Mouse (Mus musculus): ENCODE results near the gene Strc.
A peak's percentile ranks its signal among the peaks of the same experiment; 100 is the strongest.
"Not testable (repeated sequence)": the region's sequence is repeated elsewhere in the genome, so short reads cannot be mapped to it uniquely, and the experiment has no call there.

Strc gene

DNA sequence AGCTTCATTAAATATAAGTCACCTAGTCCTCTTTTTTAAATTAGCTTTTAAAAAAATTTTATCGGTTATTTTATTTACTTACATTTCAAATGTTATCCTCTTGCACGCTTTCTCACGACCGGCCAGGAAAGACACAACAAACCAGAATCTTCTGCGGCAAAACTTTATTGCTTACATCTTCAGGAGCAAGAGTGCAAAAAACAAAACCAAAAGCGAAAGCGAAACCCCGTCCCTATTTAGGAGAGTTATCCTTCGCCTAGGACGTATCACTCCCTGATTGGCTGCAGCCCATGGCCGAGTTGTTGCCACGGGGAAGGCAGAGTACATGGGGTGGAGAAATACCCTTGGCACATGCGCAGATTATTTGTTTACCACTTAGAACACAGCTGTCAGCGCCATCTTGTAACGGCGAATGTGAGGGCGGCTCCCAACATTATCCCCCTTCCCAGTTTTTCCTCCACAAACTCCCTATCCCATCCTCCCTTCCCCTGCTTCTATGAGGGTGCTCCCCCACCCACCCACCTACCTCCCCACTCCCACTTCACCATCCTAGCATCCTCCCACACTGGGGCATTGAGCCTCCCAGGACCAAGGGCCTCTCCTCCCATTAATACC, at the start of gene Strc:
Strc (minus strand) TSS at position 208 of the 615 bp plus-strand sequence.
- DNase-seq = not testable (repeated sequence)

DNA sequence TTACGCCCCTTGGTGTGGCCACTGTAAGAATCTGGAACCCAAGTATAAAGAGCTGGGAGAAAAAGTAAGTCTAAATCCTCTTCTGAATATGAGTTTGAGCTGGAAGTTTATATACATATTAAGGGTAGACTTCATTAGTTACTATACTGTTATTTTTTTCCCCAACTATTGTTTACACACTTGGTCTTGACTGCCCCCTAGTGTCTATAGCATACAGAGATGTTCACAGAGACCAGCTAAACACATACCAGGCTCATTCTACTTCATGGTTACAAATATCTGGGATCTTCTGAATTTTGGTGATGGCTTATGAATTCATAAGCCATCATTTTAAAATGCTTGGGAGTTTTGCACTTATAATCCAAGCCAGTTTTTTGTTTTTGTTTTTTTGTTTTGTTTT, 47.9 kb upstream of the Strc start:
- no peak for DNase-seq

DNA sequence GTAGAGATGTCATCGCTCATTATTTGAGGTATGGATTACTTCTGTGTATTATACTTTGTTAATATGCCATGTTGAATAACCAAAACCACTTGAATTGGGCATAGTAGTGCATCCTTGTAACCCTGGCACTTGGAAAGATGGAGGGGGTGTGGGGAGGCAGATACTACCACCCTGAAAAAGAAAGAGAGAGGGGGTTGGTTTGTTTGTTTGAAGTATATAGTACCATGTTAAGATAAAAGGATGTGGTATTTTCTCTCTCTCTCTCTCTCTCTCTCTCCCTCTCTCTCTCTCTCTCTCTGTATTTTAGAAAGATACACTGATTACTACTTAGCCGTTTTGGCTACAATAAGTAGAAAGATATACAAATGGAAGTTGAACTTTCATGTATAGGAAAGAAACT, 38.9 kb upstream of the Strc start:
- no peak for DNase-seq

DNA sequence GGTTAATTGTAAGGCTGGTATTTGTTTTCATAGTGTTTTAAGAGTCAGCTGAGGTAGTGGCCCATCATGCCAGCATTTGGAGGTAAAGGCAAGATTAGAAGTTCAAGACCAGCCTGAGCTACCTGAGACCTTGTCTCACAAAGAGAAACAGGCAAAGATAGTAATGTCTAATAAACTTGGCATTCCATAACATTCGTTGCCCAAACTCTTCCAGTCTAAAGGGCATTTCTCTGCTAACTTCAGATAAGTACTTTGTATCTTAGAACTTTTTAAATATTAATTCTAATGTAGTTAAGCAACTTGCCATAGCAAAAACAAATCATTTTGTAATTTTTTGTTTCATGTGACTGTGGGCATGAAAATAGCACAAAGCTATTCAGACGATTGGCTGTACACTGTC, 36.2 kb upstream of the Strc start:
- no peak for DNase-seq

DNA sequence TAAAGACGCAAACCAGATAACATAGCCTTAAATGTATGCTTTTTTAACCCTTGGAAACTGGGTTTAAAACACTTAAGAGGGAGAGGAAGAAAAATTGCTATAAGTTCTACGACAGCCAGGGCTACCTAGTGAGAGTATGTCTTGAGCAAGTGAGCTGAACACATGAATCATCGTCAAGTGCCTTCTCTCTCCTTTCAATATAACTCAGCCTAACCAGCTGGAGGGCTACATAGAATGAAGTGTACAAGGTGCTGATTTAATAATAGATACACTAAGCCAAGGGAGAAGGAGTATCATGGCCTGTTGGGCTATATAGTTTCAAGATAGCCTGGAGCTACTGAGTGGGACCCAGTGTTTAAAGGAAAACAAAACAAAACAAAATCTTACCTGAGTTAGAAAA, 31.5 kb upstream of the Strc start:
- DNase-seq = no peak

DNA sequence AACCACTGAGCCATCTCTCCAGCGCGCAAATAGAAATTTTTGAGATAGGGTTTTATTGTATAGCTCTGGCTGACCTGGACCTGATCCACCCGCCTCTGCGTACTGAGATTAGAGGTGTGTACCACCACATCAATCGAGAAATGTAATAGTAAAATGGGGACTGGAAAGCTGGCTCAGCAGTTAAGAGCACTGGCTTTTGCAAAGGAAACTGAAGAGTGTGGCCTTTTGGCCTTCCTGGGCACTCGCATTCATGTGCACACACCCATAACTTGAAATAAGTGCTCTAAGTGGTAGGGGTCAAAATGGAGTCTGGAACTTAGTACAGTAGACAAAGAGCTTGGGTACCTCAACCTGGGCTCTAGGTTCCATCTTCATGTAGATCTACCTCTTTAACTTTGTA, 29.4 kb upstream of the Strc start:
- peak in 1 of 2 experiments; percentile 9 for DNase-seq

DNA sequence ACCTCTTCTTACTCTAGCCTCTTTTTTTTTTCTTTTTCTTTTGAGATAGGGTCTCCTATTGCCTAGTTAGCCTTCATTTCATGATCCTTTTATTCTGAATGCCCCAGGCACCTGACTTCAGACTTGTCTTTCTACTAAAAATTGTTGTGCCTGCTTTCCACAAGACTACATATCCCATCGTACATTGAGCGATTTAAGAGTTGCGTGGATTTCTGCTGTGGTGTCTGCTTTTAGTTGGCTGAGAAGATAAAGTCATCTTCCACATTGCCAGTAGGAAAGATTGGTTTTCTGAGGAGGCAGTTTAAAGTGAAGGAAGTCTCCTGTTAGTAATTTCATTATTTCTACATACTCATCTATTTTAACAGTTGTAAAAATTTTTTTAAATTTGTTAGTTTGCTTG, 28.6 kb upstream of the Strc start:
- no peak for DNase-seq

- DNase-seq = no peak
Observed at GRCm38 (mm10) chr2:121415103-121415502, 28.1 kb upstream of the Strc start.

DNA sequence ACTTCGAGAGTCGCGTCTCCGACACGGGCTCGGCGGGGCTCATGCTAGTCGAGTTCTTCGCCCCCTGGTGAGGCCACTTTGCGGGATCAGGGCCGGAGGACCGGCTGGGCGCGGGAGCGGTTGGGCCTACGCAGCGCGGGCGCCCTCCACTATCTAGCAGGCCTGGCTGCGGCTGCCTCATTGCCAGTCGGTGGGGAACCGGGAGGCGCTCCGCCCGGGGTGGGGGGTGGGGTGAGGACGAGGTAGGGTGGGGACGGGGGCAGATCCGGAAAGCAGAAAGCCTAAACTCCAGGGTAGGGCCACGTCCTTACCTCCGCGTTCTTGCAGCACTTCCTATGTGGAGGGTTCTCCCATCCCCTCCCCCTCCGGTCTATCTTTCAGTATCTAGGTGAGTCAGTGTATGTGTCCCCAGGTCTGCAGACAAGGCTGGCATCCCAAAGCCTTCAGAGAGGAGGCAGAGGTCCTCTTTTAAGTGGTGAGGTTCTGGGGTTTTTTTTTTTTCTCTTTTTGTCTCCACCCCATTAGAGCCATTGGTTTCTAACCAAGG, 27.2 kb upstream of the Strc start:
- DNase-seq = peak; percentile 52 to 59

GRCm38 (mm10) chr2:121413387-121414042, 26.5 kb upstream of the Strc start, which contains the start of the genes Pdia3 and Catsper2:
TSS of gene Pdia3 (plus strand) at chr2:121413775.
TSS of gene Catsper2 (minus strand) at chr2:121413792.
- peak; percentile 97 to 98 for DNase-seq

DNA sequence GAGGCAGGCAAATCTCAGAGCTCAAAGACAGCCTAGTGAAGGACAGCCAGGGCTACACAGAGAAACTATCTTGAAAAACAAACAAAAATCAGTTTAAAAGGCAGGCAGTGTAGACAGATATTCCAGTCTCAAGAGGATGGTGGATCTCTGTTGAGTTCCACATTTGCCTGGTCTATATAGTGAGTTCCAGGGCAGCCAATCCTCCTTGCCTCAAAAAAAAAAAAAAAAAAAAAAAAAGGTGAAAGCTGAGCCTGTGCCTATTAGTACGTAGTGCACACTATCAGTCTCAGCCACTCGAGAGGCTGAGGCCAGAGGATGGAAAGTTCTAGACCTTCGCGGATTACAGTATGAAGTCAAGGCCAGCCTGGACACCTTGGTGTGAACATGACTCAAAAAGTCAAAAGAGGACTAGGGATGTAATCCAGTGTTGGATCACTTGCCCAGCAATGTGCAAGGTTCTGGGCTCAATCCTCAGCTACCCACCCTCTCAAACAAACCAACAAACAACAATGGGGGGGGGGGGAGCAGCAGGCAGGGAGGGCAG, 25.9 kb upstream of the Strc start:
- peak in 1 of 2 experiments; percentile 31 for DNase-seq

DNA sequence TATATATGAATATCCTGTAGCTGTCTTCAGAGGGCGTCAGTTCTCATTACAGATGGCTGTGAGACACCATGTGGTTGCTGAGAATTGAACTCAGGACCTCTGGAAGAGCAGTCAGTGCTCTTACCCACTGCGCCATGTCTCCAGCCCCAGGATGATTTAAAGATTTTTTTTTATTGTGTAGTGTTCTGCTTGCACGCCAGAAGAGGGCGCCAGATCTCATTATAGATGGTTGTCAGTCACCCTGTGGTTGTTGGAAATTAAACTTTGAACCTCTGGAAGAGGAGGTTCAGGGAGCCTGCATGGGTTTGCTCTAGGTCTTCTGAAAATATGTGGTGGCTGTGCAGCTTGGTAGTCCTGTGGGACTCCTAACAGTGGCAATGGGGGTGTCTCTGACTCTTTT, 21.2 kb upstream of the Strc start:
- DNase-seq = peak; percentile 31 to 79

GRCm38 (mm10) chr2:121403296-121403695, 16.3 kb upstream of the Strc start:
- DNase-seq = peak; percentile 27 to 41

GRCm38 (mm10) chr2:121396624-121397023, 9.7 kb upstream of the Strc start:
- peak; percentile 74 to 95 for DNase-seq

GRCm38 (mm10) chr2:121374766-121375165, 12.2 kb downstream of the Strc start:
- no peak for DNase-seq

DNA sequence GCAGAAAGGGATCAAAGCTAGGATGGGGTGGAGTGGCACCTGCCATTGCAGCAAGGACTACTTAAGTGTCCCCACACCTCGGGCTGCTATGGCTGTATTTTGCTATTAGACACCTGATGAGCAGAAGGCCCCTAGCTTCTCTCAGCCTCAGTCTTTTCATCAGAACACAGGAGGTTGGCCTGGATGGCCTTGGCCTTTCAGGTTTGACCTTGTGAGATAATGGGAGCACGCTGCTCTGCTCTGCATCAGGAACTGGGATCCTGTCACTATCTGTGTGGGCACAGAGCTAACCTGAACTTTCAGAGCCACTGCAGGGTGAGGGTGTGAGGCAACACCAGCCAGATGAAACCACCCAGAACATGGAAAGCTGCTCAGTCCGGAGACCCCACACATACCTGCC, 14.7 kb downstream of the Strc start:
- no peak for DNase-seq

- DNase-seq = no peak
Observed at GRCm38 (mm10) chr2:121370921-121371320, 16.0 kb downstream of the Strc start.

DNA sequence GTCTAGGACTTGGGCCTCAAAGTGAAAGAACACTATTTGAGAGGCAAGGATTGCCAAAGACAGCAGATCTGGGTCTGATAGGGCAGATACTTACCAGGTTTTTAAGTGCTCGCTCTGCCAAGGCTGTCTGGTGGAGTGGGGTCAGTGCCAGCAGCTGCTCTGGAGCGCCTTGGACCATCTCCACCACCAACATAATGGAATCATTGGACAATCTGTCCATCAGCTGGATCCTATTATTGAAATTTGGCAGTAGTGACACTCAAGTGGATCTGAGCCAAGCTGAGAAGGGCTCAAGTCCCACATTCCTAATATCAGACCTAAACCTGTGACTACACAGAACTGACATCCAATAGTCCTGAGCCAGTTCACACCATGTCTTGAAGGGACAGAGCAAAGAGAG, 18.1 kb downstream of the Strc start:
- DNase-seq = no peak

DNA sequence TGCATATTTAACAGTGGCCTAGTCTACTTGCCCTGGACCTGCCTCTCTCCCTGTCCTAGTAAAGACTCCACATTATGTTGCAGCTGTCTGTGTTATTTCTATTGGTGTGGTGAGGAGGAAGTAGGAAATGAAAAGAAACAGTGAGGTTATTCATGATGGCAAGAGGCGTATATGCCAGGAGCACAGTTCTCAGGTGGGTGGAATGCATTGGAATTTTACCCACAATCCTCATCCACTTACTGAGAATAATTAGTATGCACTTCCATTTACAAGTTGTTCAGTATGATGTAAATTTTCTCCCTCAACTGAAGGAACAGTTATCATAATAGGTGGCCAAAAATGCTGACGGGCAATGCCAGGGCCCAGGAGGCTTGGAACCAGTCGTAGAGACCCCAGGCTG, 23.3 kb downstream of the Strc start:
- DNase-seq = no peak

DNA sequence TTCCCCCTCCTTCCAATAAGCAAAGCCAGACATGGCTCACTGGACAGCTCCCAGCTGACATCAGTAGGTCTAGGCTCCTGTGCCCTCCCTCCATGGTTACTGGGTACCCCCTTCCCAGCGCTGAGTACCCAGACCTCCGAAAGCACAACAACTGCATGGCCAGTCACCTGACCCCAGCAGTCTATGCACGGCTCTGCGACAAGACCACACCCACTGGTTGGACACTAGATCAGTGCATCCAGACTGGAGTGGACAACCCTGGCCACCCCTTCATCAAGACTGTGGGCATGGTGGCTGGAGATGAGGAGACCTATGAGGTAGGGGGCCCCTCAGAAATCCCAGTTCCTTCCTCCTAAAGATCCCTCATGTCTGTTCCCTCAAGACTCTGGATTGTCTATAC, 27.5 kb downstream of the Strc start:
- DNase-seq = no peak

DNA sequence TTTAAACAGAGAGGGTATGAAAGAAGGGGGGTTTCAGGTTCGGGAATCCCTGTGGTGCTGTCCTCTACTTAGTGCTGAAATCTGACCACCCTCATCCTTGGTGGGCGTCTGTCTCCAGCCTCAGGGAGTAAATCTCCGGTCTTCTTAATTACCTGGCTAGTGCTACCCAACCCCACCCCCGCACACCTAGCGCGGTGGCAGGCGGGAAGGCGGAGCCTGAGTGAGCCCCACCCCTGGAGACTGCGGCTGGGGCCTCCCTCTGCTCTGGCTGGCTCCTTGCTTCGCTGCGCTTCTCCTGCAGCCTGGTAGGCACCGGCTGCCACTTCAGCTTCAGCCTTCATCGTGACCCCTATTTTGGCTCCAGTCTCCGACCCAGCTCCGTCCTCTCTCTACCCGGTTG, 28.6 kb downstream of the Strc start:
- DNase-seq = peak; percentile 79 to 87

- no peak for DNase-seq
Observed at GRCm38 (mm10) chr2:121357961-121358360, 29.0 kb downstream of the Strc start.

GRCm38 (mm10) chr2:121357494-121357893, 29.5 kb downstream of the Strc start, which contains the start of gene Ckmt1:
TSS of gene Ckmt1 (plus strand) at chr2:121357714.
- no peak for DNase-seq

Data from kidney, postnatal 36 days (tissue).